ENCODE assay signal across 9 mouse cellular contexts in genomic region chr6:41118201-41118976, GRCm38 (mm10).
DNase-seq lines count a peak whose midpoint lies in the region; ATAC-seq and TF ChIP-seq lines count a peak whose summit lies in the region.
"Had no signal": no experiment of that assay in that cellular context is flagged by ENCODE, and none has a peak within 500 bp of the region (broad histone marks: within the 10 kb centered on the region; RNA-seq: fewer than 3 reads in every experiment).

No protein-coding gene starts in this region.

- H3K27ac ChIP-seq in heart, embryonic 10.5 days: no peak overlapping the region
- no peak overlapping the region for H3K27ac ChIP-seq in kidney, embryonic 16.5 days (ENCODE audit: low read length)
- peak overlapping the region; percentile 22; the same call in 1 of the 2 replicates for H3K27ac ChIP-seq in liver, embryonic 11.5 days (ENCODE audit: low read depth, low read length)
- H3K27ac ChIP-seq in stomach, embryonic 15.5 days: no peak overlapping the region
- H3K27ac ChIP-seq: embryonic facial prominence, embryonic 13.5 days had no signal

- H3K4me2 ChIP-seq in kidney, embryonic 16.5 days (replicated peaks; ENCODE audit: low read depth, low read length): 0 out of 2 replicates have a peak overlapping the region, but pooled peaks have one; percentile 3
- H3K4me2 ChIP-seq in liver, embryonic 11.5 days: peak overlapping the region; percentile 54
- H3K4me2 ChIP-seq in myocyte (ENCODE audit: low read depth): peak overlapping the region; percentile 28
- no peak overlapping the region for H3K4me2 ChIP-seq in stomach, embryonic 15.5 days
- H3K4me2 ChIP-seq: embryonic facial prominence, embryonic 13.5 days had no signal

- TF ChIP-seq POLR2A in myocyte (IDR thresholded peaks at IDR 0.05; ENCODE audit: insufficient read length, low read depth): no peak

- peak; percentile 63; the same call in 1 of the 2 replicates for ATAC-seq in kidney, embryonic 16.5 days (ENCODE audit: low FRiP score, low TSS enrichment)
- ATAC-seq in liver, embryonic 11.5 days (replicated peaks; ENCODE audit: low FRiP score): peak; percentile 85
- ATAC-seq in stomach, embryonic 15.5 days (ENCODE audit: insufficient read depth, low FRiP score, low read depth): peak; percentile 50; the same call in 1 of the 2 replicates

- H3ac ChIP-seq in myocyte (ENCODE audit: control insufficient read depth, insufficient read length): no peak overlapping the region

- no peaks in the 10 kb centered on the region for H3K27me3 ChIP-seq in heart, embryonic 10.5 days (ENCODE audit: insufficient read depth, poor library complexity, severe bottlenecking)
- H3K27me3 ChIP-seq in kidney, embryonic 16.5 days (ENCODE audit: insufficient read depth, low read length): no peaks in the 10 kb centered on the region
- H3K27me3 ChIP-seq in liver, embryonic 11.5 days (replicated peaks; ENCODE audit: control insufficient read depth, insufficient read depth, low read length): no peaks in the 10 kb centered on the region
- no peaks in the 10 kb centered on the region for H3K27me3 ChIP-seq in myocyte (ENCODE audit: control insufficient read depth, insufficient read depth, insufficient read length)
- no peaks in the 10 kb centered on the region for H3K27me3 ChIP-seq in stomach, embryonic 15.5 days (replicated peaks)
- H3K27me3 ChIP-seq: embryonic facial prominence, embryonic 13.5 days had no signal

- H3K9ac ChIP-seq in kidney, embryonic 16.5 days (replicated peaks; ENCODE audit: low read length): no peak overlapping the region
- H3K9ac ChIP-seq in liver, embryonic 11.5 days (ENCODE audit: low read depth, low read length): 0 out of 2 replicates have a peak overlapping the region, but pooled peaks have one; percentile 26
- no peak overlapping the region for H3K9ac ChIP-seq in stomach, embryonic 15.5 days
- H3K9ac ChIP-seq: embryonic facial prominence, embryonic 13.5 days had no signal

- H3K9me3 ChIP-seq in heart, embryonic 10.5 days: no peaks in the 10 kb centered on the region
- no peaks in the 10 kb centered on the region for H3K9me3 ChIP-seq in kidney, embryonic 16.5 days (ENCODE audit: low read length)
- no peaks in the 10 kb centered on the region for H3K9me3 ChIP-seq in liver, embryonic 11.5 days (ENCODE audit: control insufficient read depth, low read length)
- no peaks in the 10 kb centered on the region for H3K9me3 ChIP-seq in stomach, embryonic 15.5 days
- H3K9me3 ChIP-seq: embryonic facial prominence, embryonic 13.5 days had no signal

- WGBS in heart, embryonic 10.5 days: 15% methylated on average over 7 of the region's 7 CpGs
- whole genome bisulfite sequencing in kidney, embryonic 16.5 days: 24% methylated on average over 7 of the region's 7 CpGs
- WGBS in liver, embryonic 11.5 days: 12% methylated on average over 7 of the region's 7 CpGs
- WGBS in stomach, embryonic 15.5 days: 17% methylated on average over 7 of the region's 7 CpGs

- no peaks in the 10 kb centered on the region for H3K36me3 ChIP-seq in heart, embryonic 10.5 days
- no peaks in the 10 kb centered on the region for H3K36me3 ChIP-seq in kidney, embryonic 16.5 days (ENCODE audit: insufficient read depth, low read length)
- H3K36me3 ChIP-seq in liver, embryonic 11.5 days (ENCODE audit: control insufficient read depth, insufficient read depth, low read length): no peaks in the 10 kb centered on the region
- H3K36me3 ChIP-seq in myocyte (ENCODE audit: control insufficient read depth, insufficient read depth): no peaks in the 10 kb centered on the region
- H3K36me3 ChIP-seq in stomach, embryonic 15.5 days: no peaks in the 10 kb centered on the region
- H3K36me3 ChIP-seq: embryonic facial prominence, embryonic 13.5 days had no signal

- peak; percentile 43 to 51 for DNase-seq in B cell, adult 2 months
- DNase-seq in adrenal gland, adult 2 months: peak; percentile 49
- peak; percentile 74 for DNase-seq in embryo, embryonic 10.5 days (ENCODE audit: low spot score)
- peak; percentile 78 for DNase-seq in heart, embryonic 10.5 days (ENCODE audit: low spot score)
- peak; percentile 63 for DNase-seq in liver, embryonic 11.5 days (ENCODE audit: low spot score)

- peak overlapping the region; percentile 33; the same call in 1 of the 2 replicates for H3K4me3 ChIP-seq in heart, embryonic 10.5 days
- H3K4me3 ChIP-seq in kidney, embryonic 16.5 days (ENCODE audit: low read length): no peak overlapping the region
- peak overlapping the region; percentile 20 for H3K4me3 ChIP-seq in liver, embryonic 11.5 days (ENCODE audit: low read depth, low read length)
- no peak overlapping the region for H3K4me3 ChIP-seq in myocyte
- no peak overlapping the region for H3K4me3 ChIP-seq in stomach, embryonic 15.5 days (replicated peaks)
- H3K4me3 ChIP-seq: embryonic facial prominence, embryonic 13.5 days had no signal

- H3K4me1 ChIP-seq in heart, embryonic 10.5 days: no peaks in the 10 kb centered on the region
- no peaks in the 10 kb centered on the region for H3K4me1 ChIP-seq in kidney, embryonic 16.5 days (ENCODE audit: insufficient read depth, low read length)
- H3K4me1 ChIP-seq in liver, embryonic 11.5 days (replicated peaks; ENCODE audit: control insufficient read depth, insufficient read depth, low read length): peaks cover 9% of the 10 kb centered on the region
- no peaks in the 10 kb centered on the region for H3K4me1 ChIP-seq in stomach, embryonic 15.5 days
- H3K4me1 ChIP-seq: embryonic facial prominence, embryonic 13.5 days had no signal

- no peaks in the 10 kb centered on the region for H3K79me2 ChIP-seq in myocyte (ENCODE audit: control insufficient read depth, insufficient read depth)

TF ChIP-seq in myocyte, 11 proteins besides CTCF, POLR2A, EP300 and RAD21:
- TF ChIP-seq CEBPB (IDR thresholded peaks at IDR 0.05; ENCODE audit: insufficient read depth, poor library complexity, severe bottlenecking) (no peak), USF1 (IDR thresholded peaks at IDR 0.05; ENCODE audit: low read depth) (no peak), E2F4 (IDR thresholded peaks at IDR 0.05; ENCODE audit: insufficient read depth) (no peak), MYOG (IDR thresholded peaks at IDR 0.05; ENCODE audit: control insufficient read depth in 1 of 3, insufficient read depth in 1 of 3, insufficient read length in 2 of 3, low read depth in 2 of 3) (no peak), MYOD1 (IDR thresholded peaks at IDR 0.05; ENCODE audit: control insufficient read depth in 1 of 3, insufficient read length in 2 of 3, low read depth in 2 of 3) (no peak), REST (IDR thresholded peaks at IDR 0.05; ENCODE audit: insufficient read depth, insufficient read length) (no peak), SRF (IDR thresholded peaks at IDR 0.05; ENCODE audit: control insufficient read depth, insufficient read length, low read depth) (no peak), TCF3 (IDR thresholded peaks at IDR 0.05; ENCODE audit: insufficient read length, low read depth) (no peak), POLR2AphosphoS2 (IDR thresholded peaks at IDR 0.05; ENCODE audit: insufficient read length, low read depth) (no peak), TCF12 (IDR thresholded peaks at IDR 0.05; ENCODE audit: insufficient read depth, poor library complexity, severe bottlenecking) (no peak)

Comparison
In these comparisons a context has a peak if more than half of its experiments do, and no peak if none do; other contexts are left out.
1. H3K4me3 ChIP-seq: peak in heart, embryonic 10.5 days (single experiment) and liver, embryonic 11.5 days (single experiment); none in kidney, embryonic 16.5 days (single experiment), myocyte (single experiment) and stomach, embryonic 15.5 days (single experiment).
2. Peak in every context shown above with its lines, with median percentiles within 50 percentile points of each other: DNase-seq and ATAC-seq.